Mouse (Mus musculus) cerebellum, postnatal 36 days (tissue): ENCODE data around the gene Hnrnpc.
A peak's percentile ranks its signal among the peaks of the same experiment; 100 is the strongest.
"Not testable (repeated sequence)": the region's sequence is repeated elsewhere in the genome, so short reads cannot be mapped to it uniquely, and the experiment has no call there.

Experiments used
- DNase-seq, 2 experiments: peaks; one replicate each; pipeline ENCODE4 v3.0.0; 2021 to 2022; ENCODE audit warnings: mixed read lengths in 2 of 2

Hnrnpc gene

DNA sequence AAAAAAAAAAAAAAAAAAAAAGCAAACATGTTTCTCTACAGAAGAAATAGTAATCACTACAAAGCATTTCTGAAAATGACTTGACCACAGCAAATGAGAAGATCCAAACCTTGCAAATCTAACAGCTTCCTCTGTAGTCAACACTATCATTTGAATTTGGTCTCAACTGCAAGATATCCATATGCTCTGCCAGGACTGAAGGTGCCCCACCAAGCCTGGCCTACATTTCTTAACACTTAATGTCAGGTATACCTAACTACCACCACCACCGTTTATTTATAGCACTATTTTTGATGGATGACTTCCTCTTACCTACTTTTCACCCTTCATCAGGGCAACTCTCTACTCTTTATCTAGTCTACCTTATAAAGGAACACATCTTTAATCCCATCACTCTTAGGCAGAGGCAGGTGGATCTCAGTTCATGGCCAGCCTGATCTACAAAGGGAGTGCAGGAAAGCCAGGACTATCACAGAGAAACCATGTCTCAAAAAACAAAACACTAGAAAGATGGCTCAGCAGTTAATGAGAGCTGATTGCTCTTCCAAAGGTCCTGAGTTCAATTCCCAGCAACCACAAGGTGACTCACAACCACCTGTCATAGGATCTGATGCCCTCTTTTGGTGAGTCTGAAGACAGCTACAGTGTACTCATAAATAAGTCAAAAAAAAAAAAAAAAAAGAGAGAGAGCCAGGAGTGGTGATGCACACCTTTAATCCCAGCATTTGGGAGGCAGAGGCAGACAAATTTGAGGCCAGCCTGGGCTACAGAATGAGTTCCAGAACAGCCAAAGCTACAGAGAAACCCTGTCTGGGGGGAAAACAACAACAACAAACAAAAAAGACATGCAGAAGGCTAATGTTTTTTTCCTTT is 2.3 kb downstream of the Hnrnpc start:
- no peak for DNase-seq

DNA sequence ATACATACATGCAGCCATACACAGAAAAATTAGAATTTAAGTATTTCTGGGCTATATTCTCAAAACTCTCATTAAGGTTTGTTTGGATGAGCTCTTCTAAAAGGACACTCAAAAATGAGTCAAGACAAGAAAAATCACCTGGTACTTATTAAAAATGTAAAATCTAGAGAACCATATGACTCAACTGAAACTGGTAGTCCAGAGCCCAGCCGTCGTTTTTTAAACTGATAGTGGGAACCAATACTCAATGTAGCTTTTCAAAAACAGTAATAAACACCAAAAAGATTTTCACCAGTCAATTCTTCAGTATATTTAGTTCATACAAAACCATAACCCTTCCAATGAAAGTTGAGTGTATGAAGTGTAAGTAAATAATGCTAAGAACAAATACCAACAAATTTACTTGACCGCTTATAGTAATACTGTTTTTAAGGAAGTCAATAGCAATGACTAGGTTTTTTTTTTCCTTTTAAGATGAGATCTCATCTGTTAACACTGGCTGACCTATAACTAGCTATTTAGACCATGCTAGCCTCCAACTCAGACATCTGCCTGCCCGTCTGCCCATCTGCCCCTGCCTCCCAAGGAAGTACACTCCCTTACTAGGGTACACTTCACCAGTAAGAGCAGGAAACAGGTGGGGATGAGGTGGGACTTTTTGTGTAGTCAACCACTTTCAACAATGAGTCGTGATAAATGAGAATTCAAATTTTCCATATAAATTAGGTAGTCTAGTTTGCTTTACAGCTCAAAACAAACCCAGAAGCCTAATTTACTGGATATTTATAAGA is 3.5 kb downstream of the Hnrnpc start:
- no peak for DNase-seq

DNA sequence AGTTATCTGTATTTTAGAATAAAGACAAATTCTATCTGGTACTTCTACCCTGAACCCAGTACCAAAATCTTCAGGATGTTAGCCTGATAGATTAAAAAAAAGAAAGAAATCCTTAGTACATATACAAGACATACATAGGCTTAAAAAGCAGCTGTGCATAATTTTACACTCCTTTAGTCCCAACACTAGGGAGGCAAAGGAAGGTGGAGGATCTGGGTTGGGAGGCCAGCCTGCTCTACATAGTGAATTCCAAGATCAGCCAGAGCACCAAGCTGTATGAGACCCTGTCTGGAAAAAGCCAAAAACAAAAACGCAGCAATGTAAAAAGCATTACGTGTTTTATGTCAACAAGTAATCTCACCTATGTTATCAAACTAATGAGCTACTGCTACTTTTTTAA is 4.3 kb downstream of the Hnrnpc start:
- DNase-seq = no peak

DNA sequence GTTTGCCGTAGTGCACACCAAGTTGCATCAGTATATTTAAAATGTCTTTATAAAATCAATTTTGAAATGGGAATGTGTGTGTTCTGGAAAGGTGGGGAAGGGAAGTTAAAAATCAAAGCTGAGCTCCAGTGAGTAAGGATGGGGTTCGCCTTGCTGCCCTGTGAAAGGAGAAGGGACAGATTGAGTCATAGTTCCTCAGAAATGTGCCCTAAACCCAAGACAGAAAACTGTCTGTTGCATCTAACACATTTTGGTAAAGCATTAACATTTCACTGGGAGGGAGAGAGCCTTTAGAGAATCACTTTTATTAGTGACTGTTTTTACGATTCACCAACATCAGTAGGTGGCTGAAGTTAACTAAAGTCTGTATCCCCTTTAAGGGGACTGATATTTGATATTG is 5.4 kb downstream of the Hnrnpc start:
- not testable (repeated sequence) for DNase-seq

DNA sequence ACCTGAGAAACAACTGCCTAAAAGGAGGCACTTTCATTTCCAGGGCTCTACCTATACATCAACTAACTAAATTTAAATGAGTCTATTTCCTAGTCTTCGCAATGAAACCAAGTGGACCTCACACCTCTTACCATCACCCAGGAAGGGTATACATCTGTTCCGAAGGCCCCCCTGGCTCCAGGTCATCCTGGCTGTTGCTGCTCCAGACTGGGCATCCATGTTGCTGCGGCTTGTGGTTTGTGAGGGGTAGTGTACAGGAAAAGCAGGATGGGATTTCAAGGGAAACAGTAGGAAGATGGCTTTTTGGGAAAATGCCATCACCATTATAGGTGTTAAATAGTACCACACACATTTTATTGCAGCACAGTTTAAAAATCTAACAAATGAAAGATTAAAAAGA is 6.6 kb downstream of the Hnrnpc start:
- DNase-seq = not testable (repeated sequence)

DNA sequence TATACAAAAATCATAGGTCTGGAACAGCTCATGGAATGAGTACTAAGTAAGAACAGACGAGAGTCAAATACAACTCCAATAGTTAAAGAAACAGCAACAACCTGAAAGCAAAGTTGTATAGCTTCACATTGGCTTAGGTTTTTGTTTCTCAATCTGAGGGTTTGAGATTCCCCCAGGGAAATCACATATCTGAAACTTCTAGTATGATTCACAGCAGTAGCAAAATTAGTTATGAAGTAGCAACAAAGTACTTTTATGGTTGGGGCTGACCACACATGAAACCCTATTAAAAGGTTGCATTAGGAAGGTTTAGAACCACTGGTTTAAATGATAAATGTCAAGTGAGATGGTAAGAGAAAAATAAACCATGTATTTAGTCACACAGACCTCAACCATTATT is 9.3 kb downstream of the Hnrnpc start:
- DNase-seq = no peak

DNA sequence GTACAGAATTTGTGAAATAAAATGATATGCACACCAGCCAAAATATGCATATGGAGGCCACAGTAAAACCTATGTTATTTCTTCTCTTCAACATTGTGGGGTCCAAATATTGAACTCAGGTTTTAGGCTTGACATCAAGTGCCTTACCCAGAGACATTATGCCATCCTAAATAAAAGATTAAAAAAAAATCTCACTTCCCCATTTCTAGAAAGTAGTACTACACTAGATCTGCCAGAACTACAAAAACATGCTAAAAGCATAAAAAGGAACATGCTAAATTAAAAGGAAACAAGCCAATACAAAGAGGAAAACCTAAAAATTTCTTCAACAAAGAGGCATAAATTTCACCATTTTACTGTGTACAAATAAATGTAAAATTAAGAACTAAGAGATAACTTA is 20.7 kb downstream of the Hnrnpc start:
- DNase-seq = no peak

DNA sequence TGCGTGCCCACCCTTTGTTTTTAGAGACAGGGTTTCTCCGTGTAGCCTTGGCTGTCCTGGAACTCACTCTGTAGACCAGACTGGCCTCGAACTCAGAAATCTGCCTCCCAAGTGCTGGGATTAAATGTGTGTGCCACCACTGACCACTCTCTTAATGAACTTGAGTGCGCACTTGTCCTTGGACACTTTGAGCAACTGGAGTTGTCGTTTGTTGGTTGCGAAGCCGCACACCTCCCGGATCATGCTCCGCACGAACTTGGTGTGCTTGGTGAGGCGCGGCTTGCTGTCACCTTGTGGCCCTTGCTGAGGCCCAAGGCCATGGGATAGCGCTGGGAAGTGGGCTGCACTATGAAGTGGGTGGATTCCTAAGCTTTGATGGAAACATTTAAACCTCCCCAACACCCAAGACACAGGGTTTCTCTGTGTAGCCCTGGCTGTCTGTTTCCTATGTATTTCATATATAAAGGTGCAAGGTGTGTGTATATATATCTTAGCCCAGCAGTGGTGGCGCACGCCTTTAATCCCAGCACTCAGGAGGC is 32.2 kb downstream of the Hnrnpc start:
- no peak for DNase-seq

DNA sequence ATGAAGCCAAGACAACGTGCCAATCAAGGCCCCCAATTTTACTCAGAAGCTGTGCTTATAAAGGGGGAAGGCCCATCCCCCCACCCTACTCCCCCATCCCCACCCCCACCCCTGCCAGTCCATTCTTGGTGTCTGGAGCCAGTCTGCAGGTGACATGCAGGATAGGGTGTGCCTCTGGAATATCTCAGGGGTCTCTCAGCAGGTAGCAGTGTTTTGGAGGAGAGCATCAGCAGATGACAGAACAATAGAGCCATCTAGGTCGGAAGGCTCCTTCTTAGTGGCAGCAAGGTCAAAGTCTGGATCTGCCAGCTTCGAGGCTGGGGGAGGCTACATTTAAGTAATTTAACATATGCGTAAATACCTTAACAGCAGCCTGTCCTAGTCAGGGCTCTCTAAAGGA is 37.7 kb downstream of the Hnrnpc start:
- no peak for DNase-seq

DNA sequence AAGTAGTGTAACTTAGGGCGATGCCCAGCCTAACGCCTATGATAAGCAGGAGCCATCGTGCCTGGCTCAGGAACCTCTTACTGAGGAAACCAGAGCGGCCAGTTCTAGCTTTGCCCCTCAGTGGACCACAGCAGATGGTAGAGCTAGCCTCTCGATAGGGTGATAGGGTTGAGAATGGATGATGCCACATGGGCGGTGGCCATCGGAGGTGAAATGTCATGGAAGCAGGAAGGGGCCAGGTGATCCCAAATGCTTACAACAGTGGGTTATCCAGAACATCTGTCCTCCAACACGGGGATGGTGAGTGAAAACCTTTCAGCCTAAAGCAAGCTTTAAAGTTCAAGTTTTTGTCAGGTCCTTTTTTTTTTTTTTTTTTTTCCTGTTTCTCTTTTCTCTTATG is 42.0 kb downstream of the Hnrnpc start:
- DNase-seq = peak; percentile 48 to 49

DNA sequence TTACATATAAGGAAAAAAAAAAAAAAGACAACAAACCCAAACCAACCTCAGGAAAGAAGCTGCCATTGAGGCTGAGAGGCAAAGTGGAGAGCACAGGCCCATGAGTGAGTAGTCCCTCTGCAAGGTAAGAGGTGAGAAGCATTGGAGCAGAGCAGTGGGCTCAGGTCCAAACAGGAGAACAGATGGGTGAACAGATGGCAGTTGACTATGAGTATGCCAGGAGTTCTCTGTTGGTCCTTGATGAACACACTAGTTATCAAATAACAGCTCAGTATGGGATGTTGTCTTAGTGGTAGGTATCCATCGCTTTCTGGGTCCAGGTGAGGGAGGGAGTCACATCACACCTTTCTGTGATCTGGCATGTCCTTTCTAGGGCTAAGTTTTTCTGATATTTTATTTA is 43.0 kb downstream of the Hnrnpc start:
- DNase-seq = peak; percentile 97 to 99

DNA sequence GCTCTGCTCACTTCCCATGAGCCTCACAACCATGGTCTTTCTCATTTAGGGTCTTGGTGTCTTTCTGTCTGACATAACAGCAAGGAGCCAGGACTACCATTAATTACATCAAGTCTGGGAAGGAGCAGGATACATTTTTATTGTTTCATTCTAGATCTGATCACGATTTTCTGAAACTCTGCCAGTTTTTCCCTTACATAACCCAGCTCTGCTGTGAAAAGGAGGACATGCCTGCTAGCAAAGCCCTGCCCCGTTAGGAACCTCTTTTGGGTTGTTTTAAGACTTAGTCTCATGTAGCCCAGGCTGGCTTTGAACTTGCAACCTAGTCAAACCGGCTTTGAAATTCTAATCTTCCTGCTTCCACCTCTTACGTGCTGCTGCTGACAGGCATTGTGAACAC is 43.8 kb downstream of the Hnrnpc start:
- peak; percentile 33 to 53 for DNase-seq

DNA sequence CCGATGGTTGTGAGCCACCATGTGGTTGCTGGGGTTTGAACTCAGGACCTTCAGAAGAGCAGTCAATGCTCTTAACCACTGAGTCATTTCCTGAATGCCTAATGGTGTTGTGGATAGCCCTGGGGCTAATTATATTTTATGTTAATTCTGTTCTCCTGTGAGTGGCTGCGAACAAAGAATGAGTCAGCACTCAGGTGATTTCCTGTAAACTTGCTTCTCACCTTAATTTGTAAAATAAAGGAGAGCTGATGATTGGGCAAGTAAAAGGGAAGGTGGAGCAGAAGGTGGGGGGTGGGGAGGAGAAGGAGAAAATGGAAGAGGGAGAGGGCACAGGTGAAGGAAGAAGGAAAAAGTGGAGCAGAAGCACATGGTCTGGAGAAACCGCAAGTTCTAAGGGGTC is 51.1 kb downstream of the Hnrnpc start:
- not testable (repeated sequence) for DNase-seq

DNA sequence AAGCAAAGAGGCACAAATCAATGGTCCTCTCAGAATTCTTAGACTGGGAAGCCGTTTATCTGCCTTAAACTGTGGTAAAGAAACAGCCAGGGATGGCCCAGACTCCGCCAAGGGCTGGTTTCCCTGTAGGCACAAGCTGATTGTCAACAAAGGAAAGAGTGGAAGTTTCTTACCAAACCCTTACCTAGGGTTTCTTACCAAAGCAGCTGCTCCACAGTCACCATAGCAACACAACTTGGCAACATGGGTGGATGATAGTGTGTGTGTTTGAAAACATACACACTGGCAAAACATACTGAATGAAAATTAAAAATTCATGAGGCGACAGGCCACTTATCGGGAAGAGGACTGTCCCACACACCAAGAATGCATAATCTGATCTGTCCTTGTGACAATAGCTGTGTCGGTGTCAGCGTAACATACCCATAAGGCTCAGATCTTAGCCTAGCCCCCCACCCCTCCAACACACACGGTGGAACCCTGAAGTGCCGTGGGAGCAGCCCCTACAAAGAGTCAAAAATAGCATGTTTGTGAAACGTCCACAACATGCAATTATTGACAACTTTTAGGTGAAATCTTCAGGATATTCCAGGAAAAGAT is 57.8 kb downstream of the Hnrnpc start:
- DNase-seq = no peak

DNA sequence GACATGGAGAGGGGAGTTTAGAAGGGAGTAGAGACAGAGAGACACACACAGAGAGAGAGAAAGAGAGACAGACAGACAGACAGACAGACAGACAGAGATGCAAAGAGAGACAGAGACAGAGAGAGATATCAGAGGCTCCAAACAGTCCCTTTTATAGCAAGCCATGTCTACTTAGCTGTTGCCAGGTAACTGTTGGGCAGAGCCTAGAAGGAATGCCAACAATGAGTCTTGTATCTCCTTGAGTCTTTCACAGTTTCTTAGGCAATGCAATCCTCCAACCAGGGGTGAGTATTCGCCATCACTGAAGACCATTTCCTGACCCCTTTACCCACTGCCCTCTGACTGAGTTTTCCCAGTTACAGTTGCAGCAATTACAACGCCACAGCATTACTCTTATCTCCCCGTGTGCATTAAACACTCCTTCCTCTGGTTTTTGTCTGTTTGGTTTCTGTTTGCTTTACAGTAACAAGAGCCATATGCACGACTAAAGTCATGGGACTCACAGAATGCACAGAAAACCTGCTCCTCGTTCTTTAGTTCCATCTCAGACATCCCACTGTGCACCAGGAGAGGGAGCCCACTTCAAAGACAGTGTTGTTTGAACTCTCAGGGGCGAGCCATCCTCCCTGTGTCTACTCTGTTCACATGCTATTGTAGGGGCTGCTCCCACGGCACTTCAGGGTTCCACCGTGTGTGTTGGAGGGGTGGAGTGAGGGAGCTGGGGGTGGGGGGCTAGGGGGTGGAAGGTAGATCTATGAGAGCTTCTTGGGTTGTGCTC is 58.7 kb downstream of the Hnrnpc start:
- peak; percentile 62 to 64 for DNase-seq

DNA sequence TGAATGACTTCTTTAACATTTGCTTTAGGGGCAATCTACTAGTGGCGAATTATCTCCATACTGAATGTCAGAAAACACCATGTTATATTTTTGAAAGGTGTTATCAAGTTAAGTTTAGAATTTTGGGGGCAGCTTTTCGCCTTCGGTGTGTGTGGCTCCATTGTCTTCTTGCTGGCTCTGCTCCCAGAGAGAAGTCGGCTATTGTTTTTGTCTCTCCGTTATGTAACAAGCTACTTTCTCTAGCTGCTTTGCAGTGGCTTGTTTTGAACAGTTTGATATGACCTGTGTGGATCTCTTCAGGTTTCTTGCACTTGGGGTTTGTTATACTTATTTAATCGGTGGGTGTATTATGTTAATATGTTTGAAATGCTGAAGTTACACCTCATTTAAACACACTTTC is 60.4 kb downstream of the Hnrnpc start:
- DNase-seq = no peak

DNA sequence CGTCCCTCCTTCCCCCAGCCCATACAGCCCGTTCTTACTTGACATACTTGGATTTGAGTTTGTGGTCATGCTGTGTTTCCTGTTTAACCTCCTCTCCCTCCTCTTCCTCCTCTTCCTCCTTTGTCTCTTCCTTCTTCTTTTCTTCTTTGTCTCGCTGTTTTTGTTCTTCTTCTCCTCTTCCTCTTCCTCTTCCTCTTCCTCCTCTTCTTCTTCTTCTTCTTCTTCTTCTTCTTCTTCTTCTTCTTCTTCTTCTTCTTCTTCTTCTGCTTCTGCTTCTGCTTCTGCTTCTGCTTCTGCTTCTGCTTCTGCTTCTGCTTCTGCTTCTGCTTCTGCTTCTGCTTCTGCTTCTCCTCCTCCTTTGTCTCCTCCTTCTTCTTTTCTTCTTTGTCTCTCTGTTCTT is 61.5 kb downstream of the Hnrnpc start, which contains the start of gene Olfr221:
Gene Olfr221 (minus strand): TSS at position 101 of the 400 bp plus-strand sequence.
- not testable (repeated sequence) for DNase-seq

DNA sequence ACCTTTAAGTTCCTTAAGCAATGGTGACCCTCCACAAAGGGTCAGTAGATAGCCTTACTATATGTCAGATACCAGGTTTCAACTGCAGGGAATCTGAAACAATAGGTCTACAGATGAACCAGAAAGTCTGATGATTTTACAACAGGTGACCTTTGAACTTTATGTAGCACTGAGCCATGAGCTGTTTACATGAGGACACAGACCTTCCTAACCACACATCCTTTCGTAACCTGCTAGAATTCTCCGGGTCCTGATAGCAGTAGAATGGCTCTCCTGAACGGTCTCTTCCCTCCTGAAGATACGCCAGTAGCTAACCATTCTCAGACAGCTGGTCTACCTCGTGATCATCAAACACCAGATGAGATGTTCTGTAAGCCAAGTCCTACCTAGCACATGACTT is 64.5 kb downstream of the Hnrnpc start:
- no peak for DNase-seq

DNA sequence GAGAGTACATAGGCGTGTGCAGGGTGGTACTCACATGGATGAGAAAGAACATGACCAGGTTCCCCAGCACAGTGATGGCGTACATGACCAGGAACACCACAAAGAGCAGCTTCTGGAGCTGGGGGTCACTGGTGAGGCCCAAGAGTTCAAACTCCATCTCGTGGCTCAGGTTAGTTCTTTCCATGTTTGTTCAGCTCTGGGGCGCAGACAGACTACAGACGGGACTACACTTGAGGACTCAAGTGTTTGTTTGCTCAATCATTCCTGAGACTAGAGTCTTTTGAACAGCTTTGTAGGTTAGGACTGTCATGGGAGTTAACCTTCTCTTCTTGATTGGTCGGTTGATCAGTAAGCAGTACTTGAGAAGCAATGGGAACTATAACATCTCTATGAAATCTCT is 67.9 kb downstream of the Hnrnpc start:
- no peak for DNase-seq

DNA sequence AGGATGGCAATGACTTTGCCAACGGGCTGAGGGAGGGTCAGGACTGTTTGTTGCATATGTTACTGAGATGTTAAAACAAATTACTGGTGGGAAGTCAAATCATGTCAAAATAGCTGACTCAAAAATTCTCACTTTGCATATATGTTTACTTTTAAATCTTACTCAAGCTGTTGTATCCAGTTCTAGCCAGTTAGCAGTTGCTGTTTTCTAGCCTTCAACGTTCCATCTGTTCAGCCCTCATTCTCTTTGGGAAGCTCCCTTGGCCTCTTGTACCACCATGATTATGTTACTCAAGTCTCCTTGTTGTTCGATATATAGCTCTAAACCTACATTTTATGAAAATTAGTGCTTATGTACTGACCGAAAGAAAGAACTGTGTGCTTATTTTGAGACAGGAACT is 77.5 kb downstream of the Hnrnpc start:
- DNase-seq = no peak

DNA sequence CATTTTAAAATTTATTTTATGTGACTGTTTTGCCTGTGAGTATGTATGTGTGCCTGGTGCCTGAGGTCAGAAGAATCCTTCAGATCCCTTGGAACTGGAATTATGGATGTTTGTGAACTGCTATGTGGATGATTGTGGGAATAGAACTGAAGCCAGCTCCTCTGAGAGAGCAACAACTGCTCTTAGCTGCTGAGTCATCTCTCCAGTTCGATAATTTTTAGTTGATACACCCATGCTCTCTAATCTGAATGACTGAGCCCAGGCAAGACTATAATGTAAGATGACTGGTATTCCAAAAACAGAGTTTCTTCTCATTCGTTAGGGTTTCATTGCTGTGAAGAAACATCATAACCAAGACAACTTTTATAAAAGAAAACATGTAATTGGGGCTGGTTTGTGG is 79.7 kb downstream of the Hnrnpc start:
- no peak for DNase-seq
